Mouse (Mus musculus): ENCODE results near the gene A930004D18Rik. TPM values are rescaled to one million over a fixed set of nuclear protein-coding genes. Genes with fewer than 3 reads are reported as not detected.

Gene A930004D18Rik
- total RNA-seq (2023): under 1 TPM in 1 of 2 experiments, not detected in 1; 0.64 TPM

DNA sequence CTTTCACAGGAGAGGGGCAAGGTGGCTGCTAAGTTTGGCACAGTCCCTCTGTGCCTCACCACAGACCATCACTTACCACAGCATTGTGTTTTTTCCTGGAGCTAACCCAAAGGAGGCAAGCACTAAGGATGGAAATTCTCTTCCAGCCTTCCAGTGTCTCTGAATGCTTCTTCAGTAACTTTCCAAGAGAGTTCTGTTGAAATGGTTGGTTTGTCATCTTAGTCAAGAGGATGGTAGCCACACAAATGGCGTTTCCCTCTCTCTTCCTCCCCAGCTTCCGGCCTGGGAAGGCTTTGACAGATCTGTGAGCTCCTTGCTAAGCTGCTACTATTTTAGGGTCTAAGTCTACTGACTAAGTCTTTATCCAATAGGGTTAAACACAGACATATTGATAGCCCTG, at the start of gene A930004D18Rik:
Gene A930004D18Rik (minus strand): TSS at position 247 of the 400 bp plus-strand sequence.

DNA sequence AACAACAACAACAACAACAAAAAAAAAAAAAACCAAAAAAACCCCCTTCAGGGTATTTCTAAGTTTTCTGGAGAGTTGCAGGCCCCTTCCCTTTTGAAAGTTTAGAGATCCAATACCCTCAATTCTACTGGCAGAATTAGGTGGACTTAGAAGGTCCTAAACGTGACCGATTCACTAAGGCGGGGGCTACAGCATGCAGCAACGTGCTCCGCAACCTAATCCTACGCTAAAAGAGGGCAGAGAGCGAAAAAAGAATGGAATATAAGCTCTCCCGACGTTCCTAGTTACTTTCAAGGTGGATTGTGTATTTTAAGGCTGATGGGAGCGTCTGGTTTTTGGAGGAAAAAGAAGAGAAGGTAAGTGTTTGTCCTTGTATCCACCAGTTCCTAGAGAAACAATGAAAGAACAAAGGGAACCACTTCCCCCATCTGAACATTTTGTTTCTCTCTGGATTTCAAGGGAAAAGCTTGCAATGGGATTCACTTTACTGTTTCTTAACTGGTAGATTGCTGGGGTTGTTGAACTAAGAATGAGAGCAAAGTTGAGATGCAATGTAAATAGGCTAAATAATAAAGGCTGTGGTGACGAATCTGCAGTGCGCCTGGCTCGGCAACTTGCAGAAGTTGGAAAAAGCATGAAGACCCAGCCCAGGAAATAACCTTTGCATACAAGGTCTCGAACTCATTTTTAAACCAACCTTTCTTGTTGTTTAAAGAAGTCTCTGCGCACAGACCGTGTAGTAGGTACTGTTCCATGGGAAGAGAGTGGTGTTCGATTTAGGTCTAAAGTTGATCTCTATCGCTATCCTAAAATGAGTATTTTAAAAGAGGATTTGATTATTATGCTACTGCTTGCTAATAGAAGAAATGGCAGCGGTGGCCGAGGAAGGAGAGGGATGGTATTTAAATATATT, 17.7 kb upstream of the A930004D18Rik start, which contains the start of gene Mllt10:
Gene Mllt10 (plus strand): TSS at position 222 of the 913 bp plus-strand sequence.

DNA sequence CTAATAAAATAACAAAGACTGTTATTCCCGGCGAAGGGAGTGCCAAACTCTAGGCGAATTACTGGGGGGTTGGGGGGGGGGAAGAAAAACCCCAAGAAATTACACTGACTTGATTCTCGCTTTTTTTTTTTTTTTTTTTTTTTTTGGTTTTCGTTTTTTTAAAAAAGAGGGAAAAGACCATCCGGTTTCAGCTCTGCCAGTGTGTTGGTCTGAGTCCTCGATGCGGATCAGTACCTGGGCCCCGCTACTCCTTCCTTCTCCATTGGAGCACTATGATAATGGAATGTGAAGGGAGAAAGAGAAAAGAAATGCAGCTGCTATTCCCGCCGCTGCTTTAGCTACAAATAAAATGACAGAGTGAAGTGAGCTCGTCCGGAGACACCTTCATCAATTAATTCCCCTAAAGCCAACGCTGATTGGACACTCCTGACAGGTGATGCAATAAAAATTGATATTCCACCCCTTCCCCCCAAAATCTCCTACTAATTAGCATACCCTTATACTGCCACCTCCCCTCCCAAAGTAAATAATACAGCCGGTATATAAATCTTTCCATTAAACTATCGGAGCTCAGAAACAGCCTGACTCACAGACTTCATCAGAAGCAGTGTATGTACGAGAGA, 11.0 kb upstream of the A930004D18Rik start, which contains the start of gene Skida1:
Gene Skida1 (minus strand): TSS at position 599 of the 623 bp plus-strand sequence.

DNA sequence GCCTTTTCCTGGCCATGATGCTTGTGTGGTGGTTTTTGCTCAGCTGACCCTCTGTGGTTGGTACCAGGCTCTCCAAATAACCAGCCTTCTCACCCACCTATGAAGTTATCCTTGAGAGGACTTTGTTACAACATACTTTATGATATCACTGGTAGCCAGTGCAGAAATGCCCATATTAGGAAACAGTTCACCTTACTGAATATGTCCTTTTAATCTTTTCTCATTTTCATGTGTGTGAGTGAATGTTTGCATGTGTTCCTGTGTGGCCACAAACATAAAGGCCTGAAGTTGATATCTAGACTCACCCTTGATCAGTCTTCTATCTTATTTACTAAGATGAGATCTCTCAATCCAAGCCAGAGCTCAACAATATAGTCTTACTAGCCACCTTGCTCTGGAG, 40.7 kb downstream of the A930004D18Rik start, which contains the start of gene H2al2a:
Gene H2al2a (minus strand): TSS at position 101 of the 400 bp plus-strand sequence.

Other genes starting within 250 kb of the A930004D18Rik start
- not detected for gene H2al2a, start 40.8 kb downstream of the A930004D18Rik start, total RNA-seq (2023)
- under 1 TPM in 1 of 2 experiments, not detected in 1; 0.29 TPM for gene Skida1, start 11.3 kb upstream of the A930004D18Rik start, total RNA-seq (2023)
- 100 to 1,000 TPM; 114 to 140 TPM for gene Mllt10, start 17.5 kb upstream of the A930004D18Rik start, total RNA-seq (2023)